In the genomic region with DNA sequence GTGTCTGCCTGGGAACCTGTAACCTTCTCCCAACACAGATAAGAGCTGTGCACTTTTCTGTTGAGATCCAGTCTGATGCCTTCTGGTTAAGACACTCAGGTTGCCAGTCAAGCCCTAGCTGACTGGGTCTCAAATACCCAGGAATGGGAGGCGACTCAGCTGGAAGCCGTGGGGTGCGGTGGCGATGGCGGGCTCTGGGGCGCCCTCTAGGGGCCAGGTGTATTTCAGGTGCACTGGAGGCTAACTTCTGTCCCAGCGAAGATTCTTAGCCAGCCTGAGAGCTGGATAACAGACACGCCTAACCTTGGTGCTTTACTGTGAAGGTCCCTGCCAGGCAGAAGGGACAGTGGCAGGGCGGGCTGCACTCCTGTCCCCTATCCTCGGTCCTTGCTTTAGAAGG, we compare ENCODE assay signal across 7 mouse cellular contexts.
DNase-seq lines count a peak whose midpoint lies in the region; TF ChIP-seq lines count a peak whose summit lies in the region.

No protein-coding gene starts in this region.

- no peak for TF ChIP-seq POLR2A in liver, adult 2 months (IDR thresholded peaks at IDR 0.05; ENCODE audit: extremely low read depth, insufficient read depth, low read length)
- TF ChIP-seq POLR2A in CH12.LX (IDR thresholded peaks at IDR 0.05; ENCODE audit: low read depth, low read length) = no peak
- no peak for TF ChIP-seq POLR2A in bone marrow macrophage, adult 2 months (IDR thresholded peaks at IDR 0.05; ENCODE audit: borderline replicate concordance, low read depth, low read length)

- no peaks in the 10 kb centered on the region for H3K36me3 ChIP-seq in liver, adult 2 months (ENCODE audit: control insufficient read depth, insufficient read depth, low read length)
- no peaks in the 10 kb centered on the region for H3K36me3 ChIP-seq in CH12.LX (replicated peaks in 1 of 2; ENCODE audit: control insufficient read depth in 1 of 2, insufficient read depth in 1 of 2, low read length in 1 of 2)
- H3K36me3 ChIP-seq in splenic B cell, adult 2 months (ENCODE audit: control insufficient read depth, insufficient read depth, low read length, poor library complexity, severe bottlenecking) = no peaks in the 10 kb centered on the region

- no peak for TF ChIP-seq EP300 in CH12.LX (IDR thresholded peaks at IDR 0.05; ENCODE audit: low read length)

- no peak for DNase-seq in liver, adult 2 months (ENCODE audit: extremely low read depth, low read depth, low spot score)
- DNase-seq in liver (no peak), CH12.LX (ENCODE audit: extremely low read depth) (no peak)
- DNase-seq in splenic B cell, adult 2 months (ENCODE audit: low read depth, low spot score) = peak; percentile 34
- DNase-seq in cerebellum, postnatal 4 days (ENCODE audit: low spot score in 2 of 2) = no peak
- no peak for DNase-seq in adrenal gland, postnatal 25 days

- peak; percentile 9 for TF ChIP-seq RAD21 in CH12.LX (IDR thresholded peaks at IDR 0.05; ENCODE audit: low read depth, low read length)

- no peaks in the 10 kb centered on the region for H3K4me1 ChIP-seq in liver, adult 2 months (ENCODE audit: control insufficient read depth, insufficient read depth, low read length)
- peaks cover 2 to 9% of the 10 kb centered on the region in 2 experiments; a peak in 3 of 4 replicates for H3K4me1 ChIP-seq in CH12.LX (ENCODE audit: control insufficient read depth in 1 of 2, insufficient read depth in 2 of 2)
- H3K4me1 ChIP-seq in bone marrow macrophage, adult 2 months (ENCODE audit: control insufficient read depth, insufficient read depth, low read length) = no peaks in the 10 kb centered on the region

- H3K9me3 ChIP-seq in CH12.LX (replicated peaks; ENCODE audit: low read length) = no peaks in the 10 kb centered on the region

- no peak overlapping the region for H3K4me2 ChIP-seq in CH12.LX (ENCODE audit: insufficient read depth, low read depth, poor library complexity, severe bottlenecking)

- in situ Hi-C loops in CH12.LX (cut with MboI; ENCODE audit: low pct_ligation_motif_present, low pct_unique_long_range_greater_than_20kb, low sequenced_read_pairs) = no loop called here

- no peak overlapping the region for H3K4me3 ChIP-seq in liver, adult 2 months (ENCODE audit: insufficient read depth, low read depth, low read length)
- H3K4me3 ChIP-seq in CH12.LX (replicated peaks in 1 of 3; ENCODE audit: low read depth in 2 of 3, low read length in 2 of 3, poor library complexity in 1 of 3) = no peak overlapping the region
- H3K4me3 ChIP-seq in bone marrow macrophage, adult 2 months (ENCODE audit: insufficient read depth, low read length) = no peak overlapping the region

- H3K9ac ChIP-seq in liver, adult 2 months (ENCODE audit: low read depth, low read length) = no peak overlapping the region
- H3K9ac ChIP-seq in CH12.LX (ENCODE audit: insufficient read depth, low read depth) = no peak overlapping the region

- dilution Hi-C loops in CH12.LX (cut with MboI; ENCODE audit: extremely low pct_ligation_motif_present, extremely low pct_unique_long_range_greater_than_20kb, low sequenced_read_pairs) = no loop called here

- TF ChIP-seq CTCF in liver, adult 2 months (IDR thresholded peaks at IDR 0.05; ENCODE audit: low read depth, low read length) = peak; percentile 62
- peak; percentile 37 to 68 for TF ChIP-seq CTCF in CH12.LX (conservative IDR thresholded peaks at IDR 0.05 in 1 of 2, IDR thresholded peaks at IDR 0.05 in 1 of 2; ENCODE audit: low read depth in 2 of 2, low read length in 2 of 2)
- TF ChIP-seq CTCF in bone marrow macrophage, adult 2 months (IDR thresholded peaks at IDR 0.05; ENCODE audit: low read depth, low read length) = 0 out of 2 replicates have a peak, but pooled peaks have one; percentile 38

- no peak overlapping the region for H3K27ac ChIP-seq in liver, adult 2 months (replicated peaks; ENCODE audit: insufficient read depth, low read depth, low read length)
- H3K27ac ChIP-seq in CH12.LX (ENCODE audit: insufficient read depth, low read depth) = no peak overlapping the region
- H3K27ac ChIP-seq in bone marrow macrophage, adult 2 months (ENCODE audit: insufficient read depth, low read depth, low read length) = no peak overlapping the region

- 8% methylated on average over 10 of the region's 10 CpGs for WGBS in liver, adult 2 months

- H3K79me2 ChIP-seq in liver, adult 2 months (ENCODE audit: control insufficient read depth, insufficient read depth, low read length) = no peaks in the 10 kb centered on the region
- H3K79me2 ChIP-seq in CH12.LX (replicated peaks; ENCODE audit: control insufficient read depth, extremely low read depth, insufficient read depth, poor library complexity, severe bottlenecking) = no peaks in the 10 kb centered on the region

- no peaks in the 10 kb centered on the region; the same call in 1 of the 2 replicates for H3K27me3 ChIP-seq in liver, adult 2 months (ENCODE audit: control insufficient read depth, insufficient read depth, low read length)
- peaks cover 92% of the 10 kb centered on the region for H3K27me3 ChIP-seq in CH12.LX (replicated peaks)
- peaks cover 5% of the 10 kb centered on the region; the same call in 1 of the 2 replicates for H3K27me3 ChIP-seq in splenic B cell, adult 2 months (ENCODE audit: control insufficient read depth, insufficient read depth, low read length, poor library complexity, severe bottlenecking)

TF ChIP-seq in CH12.LX, 34 proteins besides CTCF, POLR2A, EP300 and RAD21:
- TF ChIP-seq SMC3 (IDR thresholded peaks at IDR 0.05; ENCODE audit: low read depth, low read length) = 0 out of 2 replicates have a peak, but pooled peaks have one; percentile 3
- TF ChIP-seq USF1 (IDR thresholded peaks at IDR 0.05; ENCODE audit: low read depth, low read length) = no peak
